Mouse (Mus musculus) naive thymus-derived CD4-positive, alpha-beta T cell, adult 2 months (primary cell): ENCODE results near the gene Mesd.
A peak's percentile ranks its signal among the peaks of the same experiment; 100 is the strongest.
"Not testable (repeated sequence)": the region's sequence is repeated elsewhere in the genome, so short reads cannot be mapped to it uniquely, and the experiment has no call there.

ENCODE experiments used
- DNase-seq: peaks from one replicate; pipeline ENCODE4 v3.0.0-alpha.2; 2011; ENCODE audit warnings: low read depth

The Mesd gene

DNA sequence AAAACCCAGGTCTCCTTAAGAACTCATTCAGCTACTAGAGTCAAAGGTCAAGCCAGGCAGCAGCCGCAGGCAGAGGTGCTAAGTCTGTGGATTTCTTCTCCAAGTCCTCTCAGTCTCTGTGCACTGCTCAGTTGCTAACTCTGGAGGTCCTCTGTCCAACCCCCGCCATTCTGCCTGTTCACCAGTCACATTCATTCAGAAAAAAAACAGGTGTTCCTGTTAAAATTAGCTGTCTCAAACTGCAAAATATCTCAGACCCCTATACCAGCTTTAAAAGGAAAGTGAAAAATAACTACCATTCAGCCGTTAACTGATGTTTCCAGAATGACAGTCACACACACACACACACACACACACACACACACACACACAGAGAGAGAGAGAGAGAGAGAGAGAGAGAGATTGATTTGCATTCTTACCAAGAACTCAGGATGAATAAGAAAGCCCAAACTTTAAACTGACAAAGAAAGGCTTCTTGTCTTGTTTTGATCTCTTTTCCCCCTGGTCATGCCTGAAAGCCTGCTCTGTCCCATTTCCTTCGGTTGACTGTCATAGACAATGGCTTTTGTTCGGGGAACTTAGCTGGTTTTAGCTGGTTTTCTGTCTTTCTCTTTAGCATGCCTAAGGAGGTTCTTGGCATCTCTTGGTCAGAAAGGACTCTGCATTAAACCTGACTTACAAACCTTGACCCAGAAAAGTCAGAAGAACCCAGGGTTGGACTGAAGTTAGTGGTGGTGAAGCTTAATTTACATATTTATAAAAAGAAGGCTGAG, 5.4 kb upstream of the Mesd start:
- no peak for DNase-seq

DNA sequence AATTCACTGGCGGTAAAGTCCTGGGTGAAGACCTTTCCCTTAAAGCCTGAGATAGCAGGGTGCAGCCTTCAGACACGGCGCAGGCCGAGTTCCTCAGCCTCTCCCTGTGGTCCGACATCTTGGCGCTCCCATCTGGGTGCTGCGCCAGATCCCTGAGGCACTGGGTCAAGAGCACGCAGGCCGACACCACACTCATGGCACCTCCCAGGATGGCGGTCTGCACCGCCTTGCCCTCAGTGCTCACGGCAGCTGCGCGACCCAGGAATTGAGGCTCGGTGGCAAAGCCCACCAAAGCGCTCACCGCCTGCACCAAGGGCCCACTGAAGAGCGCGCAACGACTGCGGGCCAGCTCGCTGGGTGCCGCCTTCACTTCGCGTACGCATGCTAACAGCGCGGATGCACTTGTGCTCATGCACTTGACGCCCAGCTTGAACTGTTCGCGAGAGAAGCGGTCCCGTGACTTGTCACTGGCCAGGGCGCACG, 2.1 kb upstream of the Mesd start:
- DNase-seq, result peak; percentile 16

DNA sequence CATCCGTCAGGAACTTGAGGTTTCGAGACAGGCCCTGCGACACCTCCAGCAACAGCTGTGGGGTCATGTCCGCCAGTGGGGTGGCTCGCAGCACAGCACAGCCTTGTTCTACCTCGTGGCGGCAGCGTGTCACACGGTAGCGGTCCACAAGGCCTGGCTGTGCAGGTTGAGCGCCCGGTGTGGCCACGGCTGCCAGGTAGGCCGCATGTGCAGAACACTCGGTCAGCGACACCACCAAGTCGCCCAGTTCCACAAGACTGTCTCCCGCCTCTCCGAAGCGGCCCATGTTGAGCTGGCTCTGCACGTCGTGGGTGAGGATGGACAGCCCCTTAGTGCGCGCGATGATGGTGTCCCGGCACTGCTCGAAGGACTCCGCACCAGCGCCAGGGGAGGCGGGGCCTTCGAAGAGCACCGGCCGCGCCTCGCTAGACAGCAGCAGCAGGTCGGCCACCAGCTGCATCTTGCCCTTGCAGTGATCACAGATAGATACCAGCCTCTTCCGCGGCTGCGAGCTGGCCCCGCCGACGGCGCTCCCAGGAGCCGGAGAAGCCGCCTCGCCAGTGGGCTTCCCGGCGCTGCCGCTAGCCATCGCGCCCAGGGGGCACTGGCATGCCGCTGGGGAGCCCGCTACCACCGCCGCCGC, 1.5 kb upstream of the Mesd start:
- DNase-seq, result peak; percentile 39

DNA sequence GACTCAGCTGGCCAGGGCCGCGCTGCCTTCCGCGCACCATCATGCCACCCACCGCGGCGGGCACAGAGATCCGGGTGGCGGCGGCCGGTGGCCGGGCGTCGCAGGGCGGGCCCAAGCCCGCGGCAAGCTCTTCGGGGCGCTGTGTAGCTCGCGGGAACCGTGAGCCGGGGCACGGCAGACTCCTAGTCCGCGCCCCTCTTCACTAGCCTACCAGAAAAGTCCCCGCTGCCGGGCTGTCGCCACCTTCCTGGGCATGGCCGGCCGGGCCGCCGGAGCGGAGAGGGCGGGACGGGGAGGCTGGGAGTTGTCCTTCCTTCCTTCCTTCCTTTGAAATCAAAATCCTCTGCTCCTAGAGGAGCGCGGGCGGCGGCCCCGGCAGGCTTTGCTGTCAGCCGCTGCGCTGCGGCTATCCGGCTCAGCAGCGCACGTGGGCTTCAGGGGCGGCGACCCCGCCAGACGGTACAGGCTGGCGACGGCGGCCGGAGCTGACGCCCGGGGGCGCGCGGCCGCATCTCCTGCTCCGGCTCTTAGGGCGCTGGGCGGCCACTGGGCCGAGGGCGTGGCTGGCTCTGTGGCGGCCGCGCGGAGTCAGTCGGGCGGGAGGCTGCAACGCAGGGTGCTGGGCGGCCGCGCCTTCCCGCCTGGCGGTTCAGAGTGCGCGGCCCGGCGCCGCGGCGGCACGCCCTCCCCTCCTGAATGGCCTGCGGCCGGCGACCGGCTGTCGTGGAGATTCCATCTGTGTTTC, 818 bp upstream of the Mesd start:
- peak; percentile 60 for DNase-seq

DNA sequence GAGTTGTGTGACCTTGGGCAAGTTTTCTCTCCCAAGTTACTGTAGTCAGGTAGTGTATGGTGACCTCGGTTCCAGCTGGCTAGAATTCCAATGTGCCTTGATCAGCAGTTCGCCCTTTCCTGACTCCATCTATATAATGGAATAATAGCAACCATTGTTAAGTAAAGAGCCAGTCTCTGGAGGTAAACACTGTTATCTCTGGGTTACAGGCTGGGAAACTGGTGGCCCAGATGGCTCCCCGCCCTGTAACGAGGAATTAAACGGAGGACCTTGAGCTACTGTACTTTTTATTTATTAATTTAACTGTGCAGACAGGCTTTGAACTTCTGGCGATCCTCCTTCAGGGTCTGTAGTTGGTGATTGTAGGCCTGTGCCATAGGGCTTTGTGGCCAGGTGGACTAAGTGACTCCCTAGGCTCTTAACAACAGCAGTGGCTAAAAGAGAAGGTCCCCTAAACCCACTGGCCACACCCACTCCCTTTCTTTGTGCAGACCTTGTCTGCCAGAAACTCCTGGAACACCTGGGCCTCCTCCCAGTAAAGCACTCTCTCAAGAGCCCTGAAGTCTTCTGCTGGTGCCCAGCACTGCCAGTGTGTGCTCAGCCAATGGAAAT, 761 bp downstream of the Mesd start:
- DNase-seq, result no peak

DNA sequence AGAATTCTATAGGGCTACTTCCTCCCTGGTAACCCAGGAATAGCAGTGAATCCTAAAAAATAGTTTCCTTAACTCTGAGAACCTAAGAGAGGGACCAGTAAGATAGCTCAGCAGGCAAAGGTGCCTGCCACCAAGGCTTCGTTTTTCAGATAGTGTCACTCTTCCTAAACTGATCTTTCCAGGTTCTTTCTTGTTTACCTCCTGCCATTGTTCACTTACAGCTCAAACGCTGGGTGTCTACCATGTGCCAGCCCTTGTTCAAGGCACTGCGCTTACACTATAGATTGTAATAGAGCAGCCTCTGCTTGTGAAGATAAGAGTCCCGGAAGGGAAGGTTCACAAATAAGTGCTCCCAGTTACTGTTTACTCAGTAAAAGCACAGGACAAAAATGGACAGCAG, 1.6 kb downstream of the Mesd start:
- no peak for DNase-seq

DNA sequence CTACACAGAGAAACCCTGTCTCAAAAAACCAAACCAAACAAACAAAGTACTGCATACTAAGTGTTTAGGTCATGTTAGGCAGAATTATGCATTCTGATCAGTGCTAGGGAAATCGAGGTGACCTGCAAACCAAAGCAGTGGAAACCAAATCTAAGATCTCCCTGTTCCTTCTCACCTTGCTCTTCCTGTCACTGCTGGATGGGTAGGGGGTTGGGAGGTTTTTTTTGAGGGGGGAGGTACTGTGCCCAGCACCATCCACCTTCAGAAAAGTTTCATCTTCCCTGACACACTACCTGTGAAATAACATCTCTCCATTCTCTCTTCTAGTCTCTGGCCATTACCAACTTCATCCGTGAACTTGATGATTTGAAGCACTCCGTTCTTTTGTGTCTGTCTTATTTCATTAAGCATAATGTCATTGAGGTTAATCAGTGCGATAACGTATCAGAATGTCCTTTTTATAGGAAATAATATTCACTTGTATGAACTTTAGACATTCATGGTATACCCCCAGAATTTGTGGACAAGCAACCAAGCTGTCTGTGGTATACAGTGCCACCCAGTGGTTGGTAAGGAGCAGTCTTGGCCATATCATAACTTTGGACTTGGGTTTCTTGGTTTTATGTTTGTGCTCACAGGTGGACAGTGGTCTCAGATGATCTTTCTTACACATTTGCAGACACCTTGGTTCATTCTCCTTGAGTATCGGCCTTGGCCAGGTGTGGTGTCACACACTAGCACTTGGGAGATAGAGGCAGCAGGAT, 2.3 kb downstream of the Mesd start:
- DNase-seq, result peak; percentile 42

DNA sequence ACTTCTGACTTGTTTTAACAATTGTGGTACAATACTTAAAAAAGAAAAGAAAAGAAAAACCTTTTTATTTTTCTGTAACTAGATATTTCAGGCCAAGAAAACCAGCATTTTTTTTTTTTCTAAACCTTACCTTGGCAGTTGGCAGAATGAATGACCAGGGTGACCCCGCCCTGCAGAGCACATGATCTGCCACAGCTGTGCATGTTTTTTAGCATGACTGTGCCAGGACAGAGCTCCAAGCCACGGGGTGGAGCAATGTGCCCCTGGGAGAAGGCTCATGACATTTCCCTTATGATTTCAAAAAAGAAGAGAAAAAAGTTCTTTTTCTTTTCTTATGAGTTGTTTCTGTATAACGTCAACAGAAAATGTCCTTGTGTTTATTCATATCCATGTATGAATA, 5.1 kb downstream of the Mesd start:
- no peak for DNase-seq

DNA sequence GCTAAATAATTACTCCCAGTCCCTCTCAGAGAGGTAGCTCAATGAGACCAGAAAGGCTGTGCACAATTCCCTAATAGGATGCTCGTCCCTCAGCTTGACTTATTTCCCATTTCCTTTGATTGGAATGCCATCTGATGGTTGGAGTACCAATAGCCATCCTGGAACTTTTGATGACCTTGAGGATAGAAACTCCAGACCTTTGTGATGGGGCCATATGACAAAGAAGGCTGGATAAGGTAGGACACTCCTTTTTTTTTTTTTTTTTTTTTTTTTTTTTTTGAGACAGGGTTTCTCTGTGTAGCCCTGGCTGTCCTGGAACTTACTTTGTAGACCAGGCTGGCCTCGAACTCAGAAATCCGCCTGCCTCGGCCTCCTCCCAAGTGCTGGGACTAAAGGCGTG, 5.7 kb downstream of the Mesd start:
- not testable (repeated sequence) for DNase-seq

DNA sequence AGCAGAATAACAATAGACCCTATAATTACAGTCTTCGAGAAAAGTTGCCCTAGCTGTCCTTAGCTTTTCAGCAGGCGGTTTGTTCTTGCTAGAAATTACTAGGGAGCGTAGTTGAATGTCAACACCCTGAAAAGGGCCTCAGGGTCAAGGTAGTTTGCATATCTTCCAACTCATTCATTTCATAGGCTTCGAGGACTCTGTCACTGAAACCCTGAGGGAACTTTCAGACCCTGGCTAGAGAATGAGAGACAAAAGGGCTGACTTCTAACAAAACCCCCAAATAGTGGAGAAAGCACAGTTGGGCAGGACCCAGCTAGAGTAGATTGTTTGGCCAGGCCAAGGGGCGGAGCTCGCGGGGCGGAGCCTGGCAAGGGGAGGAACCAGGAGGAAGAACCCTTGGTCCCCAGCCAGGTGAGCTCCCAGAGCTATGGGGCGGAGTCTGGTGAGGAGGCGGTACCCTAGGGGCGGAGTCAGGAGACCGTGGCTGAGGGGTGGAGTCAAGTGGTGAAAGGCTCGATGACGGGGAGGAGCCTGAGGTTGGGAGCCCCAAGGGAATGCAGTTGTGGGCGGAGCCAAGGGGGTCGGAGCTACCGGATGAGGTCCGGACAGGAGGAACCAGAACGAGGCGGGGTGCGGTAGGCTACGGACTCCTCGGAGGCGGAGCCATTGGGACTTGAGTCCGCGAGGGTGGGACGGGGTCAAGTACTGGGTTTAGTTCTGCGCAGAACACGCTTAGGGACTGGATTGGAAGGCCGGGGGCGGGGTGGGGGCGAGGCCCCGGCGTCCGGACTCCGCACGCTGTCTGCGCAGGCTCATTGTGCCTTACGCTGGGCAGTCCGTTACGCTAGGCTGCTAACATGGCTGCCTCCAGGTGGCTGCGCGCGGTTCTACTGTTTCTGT, 7.4 kb downstream of the Mesd start:
- peak; percentile 99 for DNase-seq

DNA sequence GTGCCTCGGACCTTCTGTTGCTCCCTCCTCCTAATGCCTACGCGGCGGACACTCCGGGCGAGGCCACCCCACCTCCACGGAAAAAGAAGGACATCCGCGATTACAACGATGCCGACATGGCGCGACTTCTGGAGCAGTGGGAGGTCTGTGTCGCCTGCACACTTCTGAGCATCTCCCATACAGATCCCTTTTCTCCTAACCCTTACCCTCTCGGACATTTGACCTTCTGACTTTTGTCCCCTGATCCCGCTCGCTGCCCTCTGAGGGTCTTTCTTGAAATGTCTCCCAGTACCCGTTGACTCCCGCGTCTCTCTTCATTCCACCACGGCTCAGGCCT, 8.0 kb downstream of the Mesd start:
- no peak for DNase-seq

DNA sequence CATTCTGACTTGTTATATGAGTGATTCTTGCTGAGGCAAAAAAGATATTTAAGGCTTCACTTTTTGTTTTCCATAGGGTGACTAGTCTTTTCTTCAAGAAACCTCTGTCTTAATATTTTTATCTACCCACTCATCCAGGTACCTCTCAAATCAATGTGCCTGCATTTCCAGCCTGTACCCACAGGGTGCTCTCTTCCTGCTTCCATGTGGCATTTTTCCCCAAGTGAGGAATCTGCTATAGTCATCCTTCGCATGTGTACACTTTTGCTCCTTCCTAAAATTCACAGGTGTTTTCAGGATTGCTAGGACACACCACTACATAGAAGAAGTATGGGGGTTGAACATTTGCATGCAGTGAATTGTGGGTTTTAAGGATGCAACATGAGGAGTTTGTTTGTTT, 10.1 kb downstream of the Mesd start:
- no peak for DNase-seq

DNA sequence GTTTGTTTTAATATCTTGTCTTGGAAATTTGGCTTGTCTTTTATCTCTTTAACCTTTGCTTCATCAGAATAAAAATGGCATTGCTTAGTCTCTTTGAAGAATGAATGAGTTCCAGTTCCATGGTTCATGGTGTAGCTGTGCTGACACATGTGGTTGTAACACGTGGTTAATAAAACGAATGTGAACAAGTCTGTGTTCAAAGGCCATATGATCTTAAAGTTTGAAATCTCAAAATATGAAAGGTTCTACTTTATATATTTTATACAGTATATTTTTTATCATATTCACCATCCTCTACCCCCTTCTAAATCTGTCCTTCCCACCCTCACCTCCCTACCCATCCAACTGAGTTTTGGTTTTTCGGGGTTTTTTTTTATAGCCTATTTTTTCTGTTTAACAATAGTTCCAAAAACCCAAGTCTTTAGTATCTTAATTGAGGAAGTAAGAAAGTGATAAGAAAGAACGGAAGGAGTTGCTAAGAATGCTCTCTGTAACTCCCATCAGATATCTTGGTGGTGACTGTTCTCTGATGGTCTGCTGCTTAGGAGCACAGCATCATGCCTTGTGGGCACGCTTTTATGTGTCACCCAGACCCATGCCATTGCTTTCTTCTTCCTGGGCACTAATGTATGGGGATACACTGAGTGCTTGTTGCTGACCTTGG, 11.9 kb downstream of the Mesd start:
- no peak for DNase-seq

DNA sequence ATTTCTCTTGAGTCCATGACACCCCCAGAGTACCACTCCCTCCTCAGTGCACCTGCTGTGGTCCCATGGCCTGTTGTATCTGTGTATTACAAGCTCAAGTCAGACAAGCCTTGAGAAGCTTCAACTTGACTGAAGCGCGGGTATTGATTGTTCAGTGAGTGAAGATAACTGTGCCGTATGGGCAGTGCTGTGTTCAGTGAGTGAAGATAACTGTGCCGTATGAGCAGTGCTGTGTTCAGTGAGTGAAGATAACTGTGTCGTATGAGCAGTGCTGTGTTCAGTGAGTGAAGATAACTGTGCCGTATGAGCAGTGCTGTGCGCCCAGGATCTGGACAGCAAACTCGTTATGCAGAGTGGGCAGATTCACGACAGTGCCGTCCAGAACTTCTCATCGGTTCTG, 14.0 kb downstream of the Mesd start:
- DNase-seq, result no peak

DNA sequence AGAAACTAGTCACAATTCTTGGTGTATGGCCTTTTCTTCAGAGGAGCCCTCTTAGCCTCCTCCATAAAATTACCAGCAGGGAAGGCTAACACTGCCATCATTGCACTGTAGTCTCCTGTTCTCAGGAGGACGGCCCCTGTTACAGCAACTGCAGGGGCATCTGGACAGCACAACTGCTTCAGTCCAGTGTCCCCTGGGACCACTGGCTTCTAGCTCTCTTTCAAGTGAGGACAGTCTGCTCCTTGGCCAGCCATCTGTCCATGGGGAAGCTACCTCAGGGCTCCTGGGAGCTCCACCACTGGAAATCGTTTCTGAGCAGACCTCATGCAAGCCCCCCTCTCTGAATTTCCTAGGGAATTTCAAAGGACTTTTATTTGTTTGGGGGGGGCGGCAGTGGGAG, 16.3 kb downstream of the Mesd start:
- DNase-seq, result no peak

DNA sequence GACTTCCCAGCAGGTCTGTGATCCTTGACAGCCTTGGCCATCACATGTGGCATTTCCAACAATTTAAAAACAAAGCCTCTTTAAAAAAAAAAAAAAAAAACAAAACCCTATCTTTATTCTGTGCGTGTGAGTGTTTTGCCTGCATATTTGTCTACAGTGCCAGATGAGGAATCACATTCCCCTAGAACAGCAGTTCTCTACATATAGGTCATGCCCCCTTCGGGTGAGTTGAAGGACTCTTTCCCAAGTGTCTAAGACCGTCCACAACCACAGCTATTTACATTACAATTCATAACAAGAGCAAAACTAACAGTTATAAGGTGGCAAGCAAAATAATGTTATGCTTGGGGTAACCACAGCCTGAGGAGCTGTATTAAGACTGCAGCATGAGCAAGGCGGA, 17.2 kb downstream of the Mesd start:
- DNase-seq, result no peak

DNA sequence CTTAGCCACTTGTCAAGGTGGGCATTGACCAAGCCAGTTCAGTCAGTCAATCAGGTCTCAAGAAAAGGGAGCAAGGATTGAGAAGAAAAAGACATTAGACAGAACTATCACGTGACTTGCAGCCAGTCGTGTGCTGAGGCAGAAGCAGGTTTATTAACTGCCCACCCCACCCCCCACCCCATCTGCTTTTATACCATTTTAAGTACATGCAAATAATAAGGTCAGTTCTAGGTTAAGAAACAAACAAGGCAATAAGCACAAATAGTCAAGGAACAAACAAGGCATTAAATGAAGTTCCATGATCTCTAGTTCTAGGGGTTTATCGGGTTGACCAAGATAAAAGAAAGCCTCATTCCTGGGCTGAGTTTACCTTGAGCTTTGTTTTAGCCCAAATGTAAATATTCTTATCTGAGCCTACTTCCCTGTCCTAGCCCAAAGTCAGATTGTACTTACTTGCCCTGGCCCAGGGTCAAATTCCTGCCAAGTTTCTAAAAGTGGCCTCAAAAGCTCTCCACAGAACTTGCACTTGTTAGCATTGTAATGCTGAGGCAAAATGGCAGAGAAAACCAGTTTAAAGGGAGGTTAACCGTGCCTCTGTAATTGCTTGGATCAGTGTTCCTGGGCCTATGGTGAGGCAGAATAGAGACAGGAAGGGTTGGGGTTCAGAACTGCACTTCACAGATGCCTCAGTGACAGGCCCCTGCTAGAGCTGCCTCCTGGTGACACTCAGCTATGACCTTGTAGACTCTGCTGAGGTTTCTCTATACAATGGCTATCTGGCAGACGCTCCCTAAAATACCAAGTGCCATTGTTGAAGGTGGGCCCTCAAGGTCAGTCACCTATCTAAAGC, 18.3 kb downstream of the Mesd start:
- no peak for DNase-seq

DNA sequence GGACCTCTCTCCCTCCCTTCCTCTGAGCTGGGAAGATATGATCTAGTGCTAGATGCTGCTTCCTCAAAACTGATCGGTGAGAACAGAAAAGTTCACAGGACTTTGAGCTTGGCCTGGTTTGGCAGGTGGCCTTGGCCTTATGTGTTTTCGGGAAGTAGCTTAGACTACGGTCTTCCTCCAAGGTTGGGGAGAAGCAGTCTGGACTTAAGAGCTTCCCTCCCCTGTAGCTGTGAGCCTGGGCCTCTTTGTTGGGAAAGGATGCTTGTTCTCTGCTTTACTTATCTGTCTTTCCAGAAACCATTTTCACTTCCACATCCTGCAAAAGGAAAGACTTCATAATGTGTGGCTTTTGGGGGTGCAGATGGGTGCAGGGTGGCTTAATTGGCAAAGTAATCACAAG, 20.6 kb downstream of the Mesd start:
- no peak for DNase-seq

DNA sequence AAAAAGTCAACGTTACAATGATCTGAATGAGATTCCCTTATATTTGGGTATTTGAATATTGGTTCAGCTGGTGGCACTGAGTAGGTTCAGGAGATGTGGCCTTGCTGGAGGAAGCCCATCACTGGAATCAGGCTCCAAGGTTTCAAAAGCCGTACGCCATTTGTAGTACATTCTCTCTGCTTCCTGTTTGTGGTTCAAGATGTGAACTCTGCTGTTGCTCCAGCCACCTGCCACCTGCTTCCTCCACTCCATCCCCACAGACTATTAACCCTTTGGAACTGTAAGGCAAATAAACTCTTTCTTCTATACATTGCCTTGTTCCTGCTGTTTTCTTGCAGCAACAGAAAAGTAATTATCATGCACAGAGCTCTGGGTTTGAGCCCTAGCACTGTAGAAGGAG, 27.6 kb downstream of the Mesd start:
- no peak for DNase-seq
